Mouse (Mus musculus) megakaryocyte, adult 5-6 weeks (primary cell): ENCODE results near the gene Togaram2. TPM values are rescaled to one million over a fixed set of nuclear protein-coding genes. Genes with fewer than 3 reads are reported as not detected.

Experiments used
- ATAC-seq: 2 replicates; pipeline ENCODE4 v1.8.0; 2016; ENCODE audit warnings: mild to moderate bottlenecking, inconsistent platforms; ENCODE audit not compliant: poor library complexity, severe bottlenecking
- total RNA-seq, 2 experiments: library from RNA; stranded (forward) in 1 of 2; stranded (reverse) in 1 of 2; fragments of 153-499, 151-499 nt in 1 of 2; fragments of 221-1000, 200-1000 nt in 1 of 2; gene quantifications; 2 replicates each; pipeline versions ENCODE4 v1.2.3 to v1.2.4; 2015 to 2017

Gene Togaram2
- total RNA-seq, 2 experiments from 2014 or later: not detected

DNA sequence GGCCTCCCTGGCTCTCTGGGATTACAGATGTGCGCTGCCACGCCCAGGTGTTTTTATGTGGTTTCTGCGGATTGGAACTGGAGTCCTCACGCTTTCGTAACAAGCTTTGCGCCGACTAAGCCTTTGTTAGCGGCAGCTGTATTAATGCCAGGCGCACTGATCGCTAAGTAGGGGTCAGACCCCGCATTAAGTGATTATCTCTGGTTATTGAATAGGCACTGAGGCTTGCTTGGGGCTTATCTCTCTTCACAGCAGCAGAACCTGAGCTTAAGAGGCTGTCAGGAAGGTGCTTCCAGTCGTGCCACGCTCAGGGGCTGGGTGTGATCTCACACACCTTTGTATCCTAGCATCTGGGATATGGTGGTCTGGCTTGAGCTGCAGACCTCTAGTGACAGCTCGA lies 8.6 kb downstream of the Togaram2 start:
- no peak for ATAC-seq

DNA sequence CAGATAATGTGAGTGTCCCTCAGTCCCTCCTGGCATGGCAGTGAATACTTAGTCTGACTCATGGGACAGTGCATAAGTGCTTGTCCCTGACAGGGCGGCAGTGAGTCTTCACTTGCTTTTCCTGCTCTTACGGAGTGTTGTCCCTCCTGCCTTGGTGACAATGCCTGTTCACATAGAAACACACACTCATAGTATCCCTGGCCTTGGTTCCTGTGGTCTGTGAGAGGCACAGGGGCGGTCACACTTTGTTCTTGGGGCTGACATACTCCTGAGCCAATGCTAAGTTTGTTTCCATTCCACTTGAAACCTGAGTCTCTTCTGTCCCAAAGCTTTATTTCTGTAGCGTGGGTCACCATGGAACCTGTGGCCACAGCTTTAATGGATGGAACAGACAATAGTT lies 9.3 kb downstream of the Togaram2 start:
- ATAC-seq: no peak

DNA sequence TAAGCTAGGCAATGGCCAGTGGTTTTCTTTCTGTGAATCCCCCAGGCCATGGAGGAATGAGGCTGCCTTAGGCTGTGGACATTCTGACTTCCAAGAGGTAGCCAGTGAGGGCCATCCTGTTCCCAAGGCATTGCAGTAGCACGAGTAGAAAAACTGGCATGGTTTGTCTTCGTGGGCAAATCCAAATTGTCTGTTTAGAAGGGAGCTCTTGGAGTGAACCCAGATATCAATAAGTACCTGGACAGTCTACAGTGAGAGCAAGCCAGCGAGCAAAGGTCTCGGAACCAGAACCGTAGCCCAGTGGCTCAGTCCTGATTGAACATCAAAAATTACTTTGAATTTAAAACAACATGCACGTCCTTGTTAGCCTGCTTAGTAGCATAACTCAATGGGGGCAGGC lies 10.2 kb downstream of the Togaram2 start:
- ATAC-seq: no peak

DNA sequence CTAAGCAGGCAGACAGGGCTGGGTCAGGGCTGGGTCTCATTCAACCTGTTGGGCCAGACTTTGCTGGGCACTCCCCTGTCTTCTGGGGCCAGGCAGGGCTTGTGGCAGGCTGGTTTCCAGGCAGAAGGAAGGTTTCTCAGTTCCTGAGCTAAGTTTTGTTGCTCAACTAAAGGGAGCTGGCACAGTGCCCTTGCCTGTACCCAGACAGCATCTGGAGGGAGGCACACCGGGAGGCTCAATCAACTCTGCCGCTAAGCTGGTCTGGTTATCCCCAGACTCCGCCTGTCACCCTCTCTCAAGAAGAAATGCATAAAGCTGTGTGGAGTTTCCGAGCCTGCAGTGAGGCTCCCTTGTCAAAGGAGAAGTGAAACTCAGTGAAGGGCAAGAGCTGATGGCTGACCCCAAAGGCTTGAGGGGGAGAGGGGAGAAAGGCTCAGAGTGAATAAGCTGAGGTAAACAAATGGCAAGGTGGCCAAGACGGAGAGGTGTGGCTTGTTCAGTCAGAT lies 11.1 kb downstream of the Togaram2 start:
- peak; percentile 80 for ATAC-seq

DNA sequence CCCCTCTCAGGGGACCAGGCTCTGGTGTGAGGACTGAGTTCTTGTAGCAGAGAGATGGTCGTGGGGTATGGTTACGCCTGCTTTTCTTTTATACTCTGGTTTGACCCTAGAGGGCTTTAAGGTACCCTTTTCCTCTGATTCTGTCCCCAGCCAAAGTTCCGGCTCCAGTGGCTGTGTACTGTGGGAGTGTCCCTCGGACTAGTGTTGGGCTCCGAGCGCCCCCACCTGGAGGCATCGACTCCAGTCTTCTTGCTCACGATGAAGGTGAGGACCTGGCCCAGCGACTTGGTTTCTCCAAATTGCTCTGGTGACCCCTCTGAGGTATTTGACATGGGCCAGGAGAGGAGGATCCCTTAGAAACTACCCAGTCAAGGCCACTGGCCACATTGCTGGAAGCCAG lies 14.4 kb downstream of the Togaram2 start:
- ATAC-seq: no peak

DNA sequence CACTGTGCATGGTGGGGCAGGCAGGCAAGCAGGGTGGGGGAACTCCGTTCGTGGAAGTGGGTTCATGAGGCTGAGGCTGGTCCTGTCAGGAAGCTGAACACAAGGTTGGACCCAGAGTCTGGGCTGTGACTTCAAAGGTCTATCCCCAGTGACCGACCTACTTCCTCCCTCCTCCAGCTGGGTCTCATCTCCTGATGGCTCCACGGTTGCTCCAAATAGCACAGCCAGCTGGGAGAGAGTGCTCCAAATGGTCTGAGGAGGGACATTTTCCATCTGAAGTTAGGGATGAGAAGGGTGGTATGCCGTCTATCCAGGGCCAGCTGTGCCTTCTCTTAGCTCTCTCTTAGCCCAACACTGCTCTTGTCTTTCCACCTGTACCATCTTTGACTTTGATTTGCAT lies 16.8 kb downstream of the Togaram2 start:
- ATAC-seq: no peak

DNA sequence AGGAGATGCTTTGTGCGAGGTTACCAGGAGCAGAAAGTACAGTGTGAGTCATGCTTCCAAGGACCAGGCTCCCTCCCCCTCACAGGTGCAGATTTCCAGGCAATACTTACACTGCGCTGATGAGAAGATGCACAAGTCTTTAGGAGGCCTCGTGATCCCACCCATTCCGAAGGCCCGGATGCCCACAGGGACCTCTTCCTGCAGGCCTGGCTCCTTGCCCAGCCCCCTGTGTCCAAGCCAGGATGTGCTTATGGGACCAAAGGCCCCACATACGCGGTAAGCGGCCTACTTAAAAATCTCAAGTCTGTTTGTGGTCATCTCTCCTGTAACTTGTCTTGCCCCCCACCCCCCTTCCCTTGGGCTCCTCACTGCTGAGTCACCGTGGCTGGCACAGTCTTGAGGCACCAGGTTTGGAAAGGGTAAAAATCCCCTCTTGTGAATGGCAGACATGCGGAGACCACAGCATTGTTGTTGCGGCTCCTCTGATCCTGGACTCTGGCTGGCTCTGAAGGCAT lies 18.4 kb downstream of the Togaram2 start:
- ATAC-seq: no peak

DNA sequence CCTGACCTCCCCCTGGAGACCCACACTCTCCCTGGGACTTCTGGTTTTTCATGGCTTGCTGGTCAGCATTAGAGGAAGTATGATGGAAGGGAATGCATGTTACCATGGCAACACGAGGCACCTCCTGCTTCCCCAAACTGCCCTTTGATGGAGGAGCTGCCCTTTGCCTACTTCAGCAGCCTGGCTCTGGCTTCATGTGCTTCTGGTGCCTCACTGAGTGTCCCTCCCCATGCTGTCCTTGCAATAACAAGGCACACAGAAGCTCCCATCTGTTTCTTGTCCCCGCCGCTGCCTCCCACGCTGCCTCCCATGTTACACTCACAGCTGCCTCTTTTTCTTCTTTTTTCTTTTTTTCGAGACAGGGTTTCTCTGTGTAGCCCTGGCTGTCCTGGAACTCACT lies 20.3 kb downstream of the Togaram2 start:
- ATAC-seq: peak; percentile 54; the same call in 1 of the 2 replicates

DNA sequence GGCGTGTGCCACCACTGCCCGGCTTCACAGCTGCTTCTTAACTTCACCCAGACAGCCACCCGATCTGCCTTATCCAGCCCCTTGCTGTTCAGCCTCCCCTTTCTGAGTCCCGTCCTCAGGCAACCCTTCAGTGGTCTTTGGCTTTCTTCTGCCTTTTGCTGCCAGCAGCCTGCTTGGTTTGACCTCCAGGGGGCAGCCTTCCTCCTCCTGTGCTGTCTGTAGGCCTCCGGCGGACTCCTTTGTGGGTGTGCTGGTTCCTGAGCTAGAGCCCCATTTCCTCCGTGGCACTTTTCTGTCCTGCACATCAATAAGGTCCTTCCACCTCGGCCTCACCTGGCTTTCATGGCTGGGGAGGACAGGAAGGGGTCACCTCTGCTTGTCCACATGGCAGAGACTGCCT lies 20.7 kb downstream of the Togaram2 start:
- no peak for ATAC-seq

DNA sequence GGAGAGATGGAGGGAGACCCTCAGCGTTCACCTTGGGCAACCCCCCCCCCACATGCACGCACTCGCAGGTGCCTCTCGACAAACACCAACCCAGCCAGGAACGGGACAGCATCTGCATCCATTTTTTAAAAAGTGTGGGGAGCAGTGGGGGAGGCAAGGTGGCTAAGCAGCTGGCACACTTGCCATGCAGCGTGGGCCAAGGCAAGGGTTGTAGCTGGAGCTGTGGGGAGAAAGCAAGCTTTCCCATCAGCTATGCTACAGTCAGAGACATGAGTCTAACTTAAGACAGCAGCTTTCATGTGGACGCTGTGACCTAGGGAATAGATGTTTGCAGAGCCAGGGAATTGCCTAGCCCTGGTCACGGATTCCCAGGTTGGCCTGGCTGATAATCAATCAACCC lies 22.1 kb downstream of the Togaram2 start:
- ATAC-seq: no peak

DNA sequence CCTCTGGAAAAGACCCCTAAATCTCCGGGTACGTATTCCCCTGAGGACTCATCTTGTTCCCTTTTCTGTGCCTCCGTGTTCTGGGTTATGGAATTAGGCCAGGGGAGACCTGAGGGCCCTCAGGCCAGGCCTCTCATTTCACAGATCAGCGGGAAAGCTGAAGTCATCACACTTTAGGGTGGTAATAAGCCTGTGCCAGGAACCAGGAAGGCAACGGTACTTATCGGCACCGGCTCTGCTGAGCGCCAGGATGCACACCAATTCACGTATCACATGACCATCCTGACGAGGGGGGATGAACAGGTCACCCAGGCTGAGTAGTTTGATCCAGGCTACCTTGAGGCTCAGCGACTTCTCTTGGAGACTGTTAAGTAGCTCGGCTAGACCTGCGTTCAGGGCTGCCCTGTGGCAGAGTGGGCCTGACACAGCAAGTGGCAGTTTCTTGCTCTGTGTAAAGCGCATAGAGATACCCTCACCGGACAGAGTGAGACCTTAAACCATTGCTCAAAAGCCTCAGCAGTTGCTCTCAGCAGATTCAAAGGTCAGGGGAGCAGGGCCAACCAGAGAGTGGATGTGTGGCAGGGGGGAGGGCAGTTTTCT lies 22.8 kb downstream of the Togaram2 start:
- no peak for ATAC-seq

DNA sequence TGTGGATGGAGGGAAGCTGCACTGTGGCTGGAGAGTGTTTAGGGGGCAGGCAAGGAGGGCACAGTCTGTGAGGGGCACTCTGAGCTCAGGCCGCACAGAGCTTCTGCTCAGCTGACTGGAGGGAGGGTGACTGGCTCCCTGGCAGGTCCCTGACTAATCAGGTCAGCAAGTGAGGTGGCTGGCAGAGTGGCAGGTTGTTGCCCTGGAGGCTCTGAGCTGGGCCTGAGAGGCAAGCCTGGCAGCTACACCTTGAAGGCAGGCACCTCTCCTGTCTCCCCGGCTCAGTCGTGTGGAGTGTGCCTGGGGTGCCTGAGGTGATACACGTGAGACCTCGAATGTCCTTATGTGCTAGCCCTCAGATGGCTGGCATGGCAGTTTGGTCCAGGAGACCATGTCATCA lies 23.3 kb downstream of the Togaram2 start:
- no peak for ATAC-seq

DNA sequence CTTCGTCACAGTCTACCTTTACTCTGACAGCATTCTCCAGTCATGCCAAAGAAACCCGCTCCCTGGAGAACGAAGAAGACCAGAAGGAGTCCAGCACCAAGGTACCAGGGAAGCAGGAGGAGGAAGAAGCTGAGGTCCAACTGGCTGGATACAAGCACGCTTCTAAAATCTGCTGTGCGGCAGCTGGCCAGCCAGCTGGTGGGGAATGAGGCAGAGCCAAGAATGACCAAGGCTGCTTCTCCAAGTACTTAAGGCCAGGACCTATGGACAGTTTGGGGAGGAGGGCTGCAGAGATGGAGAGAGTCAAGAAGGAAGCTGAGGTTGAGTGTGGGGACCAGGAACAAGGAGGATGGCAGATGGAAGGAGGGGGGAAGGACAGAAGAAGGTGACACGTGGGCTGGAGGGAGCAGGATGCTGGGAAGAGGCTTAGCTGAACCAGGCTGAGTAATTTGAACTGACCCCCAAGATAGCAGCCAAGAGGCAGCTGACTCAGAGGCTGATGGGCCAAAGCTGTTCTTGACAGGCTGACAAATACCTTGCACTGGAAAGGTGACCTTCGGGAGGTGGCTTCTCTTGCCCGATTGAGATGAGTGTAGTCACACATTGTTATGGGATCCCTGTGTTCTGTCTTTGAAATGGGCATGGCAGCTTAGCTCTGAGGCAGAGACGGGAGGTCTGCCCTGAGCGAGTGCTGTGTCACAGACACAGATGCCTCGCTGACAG lies 25.0 kb downstream of the Togaram2 start:
- ATAC-seq: no peak

DNA sequence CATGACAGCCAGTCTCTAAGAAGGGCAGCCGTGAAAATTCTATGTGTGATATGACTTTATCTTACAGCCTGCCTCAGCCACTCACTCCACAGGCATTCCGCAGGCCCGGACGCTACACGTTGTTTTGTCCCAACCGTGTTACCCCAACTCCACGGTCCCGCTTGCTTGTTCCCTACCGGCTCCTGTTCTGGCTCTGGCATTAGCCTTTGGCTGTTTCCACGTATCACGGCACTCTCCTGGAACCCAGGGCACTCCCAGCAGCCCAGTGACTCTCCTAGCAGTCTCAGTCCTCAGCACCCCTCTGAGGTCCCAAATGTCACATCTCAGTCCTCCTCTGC lies 25.5 kb downstream of the Togaram2 start:
- ATAC-seq: no peak

DNA sequence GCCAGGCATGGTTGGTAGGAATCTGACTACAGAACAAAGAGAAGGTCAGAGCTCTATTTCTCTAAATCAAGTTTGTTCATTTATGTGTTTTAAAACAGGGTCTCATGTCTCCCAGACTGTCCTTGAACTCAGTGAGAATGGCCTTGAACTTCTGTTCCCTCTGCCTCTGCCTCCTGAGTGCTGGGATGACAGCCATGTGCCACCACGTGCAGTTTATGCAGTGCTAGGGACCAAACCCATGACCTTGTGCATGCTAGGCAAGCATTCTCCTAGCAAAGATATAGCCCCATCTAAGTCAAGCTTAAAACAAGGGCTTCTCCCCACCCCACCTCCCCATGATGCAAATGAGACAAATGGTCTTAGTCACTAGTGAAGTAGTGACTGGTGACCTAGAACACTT lies 32.1 kb downstream of the Togaram2 start:
- ATAC-seq: no peak

DNA sequence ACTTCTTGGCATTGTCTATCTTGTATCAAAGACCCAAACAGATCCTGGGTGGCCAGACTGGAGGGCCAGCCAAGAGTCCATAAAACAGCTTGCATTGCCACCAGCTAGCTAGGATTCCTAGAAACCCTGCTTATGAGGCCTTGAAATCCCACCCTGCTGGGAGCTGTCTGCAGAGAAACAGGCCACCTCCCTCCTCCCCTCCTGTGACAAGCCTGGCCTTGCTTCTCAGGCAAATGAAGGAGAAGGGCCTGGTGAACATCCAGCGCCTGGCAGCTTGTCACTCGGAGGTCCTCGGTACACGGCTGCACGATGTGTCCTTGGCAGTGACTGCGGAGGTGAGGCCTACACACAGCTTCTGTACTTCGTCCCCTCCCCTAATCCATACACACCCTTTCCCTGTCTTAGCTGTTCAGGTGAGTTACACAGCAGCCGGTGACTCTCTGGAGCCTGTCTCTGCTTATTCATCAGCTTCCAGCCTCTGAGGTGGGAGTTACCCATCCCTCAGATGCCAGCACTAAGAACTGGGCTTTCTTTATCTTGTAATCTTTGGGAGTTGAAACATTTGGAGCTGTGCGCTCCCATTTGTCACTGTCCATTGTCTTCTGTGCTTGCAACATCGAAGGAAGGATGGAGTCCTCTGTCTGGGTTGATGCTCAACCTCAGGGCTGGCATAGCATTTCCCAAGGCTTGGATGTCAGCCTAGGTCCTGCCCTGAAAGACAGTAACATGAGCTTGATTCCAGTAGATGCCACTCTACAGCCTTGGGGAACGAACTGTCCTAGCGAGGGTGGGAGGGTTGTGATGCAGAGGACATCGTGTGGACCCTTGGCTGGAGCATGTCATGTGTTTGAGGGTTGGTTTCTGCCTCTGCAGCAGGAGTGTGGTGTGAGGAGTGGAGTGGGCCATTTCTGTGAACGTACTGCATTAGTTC lies 32.8 kb downstream of the Togaram2 start:
- ATAC-seq: peak; percentile 21; the same call in 1 of the 2 replicates

DNA sequence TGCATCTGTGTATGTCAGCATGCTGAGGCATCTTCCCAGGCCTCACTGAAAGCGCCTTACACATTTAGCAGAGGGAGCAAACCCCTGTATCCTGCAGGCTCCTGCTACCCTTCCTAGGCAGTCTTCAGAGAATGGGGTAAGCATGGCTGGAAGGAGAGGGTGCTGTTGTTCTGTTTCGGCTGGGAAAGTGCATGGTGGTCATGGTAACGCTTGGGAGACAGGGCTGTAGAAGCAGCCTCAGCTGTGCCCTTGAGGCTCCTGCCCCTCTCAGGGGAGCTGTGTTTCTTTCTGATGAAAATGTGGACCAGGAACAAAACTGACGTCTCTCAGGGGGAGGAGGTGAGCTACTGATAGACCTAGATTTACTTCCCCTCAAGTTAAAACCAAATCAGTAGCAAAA lies 34.7 kb downstream of the Togaram2 start:
- no peak for ATAC-seq

DNA sequence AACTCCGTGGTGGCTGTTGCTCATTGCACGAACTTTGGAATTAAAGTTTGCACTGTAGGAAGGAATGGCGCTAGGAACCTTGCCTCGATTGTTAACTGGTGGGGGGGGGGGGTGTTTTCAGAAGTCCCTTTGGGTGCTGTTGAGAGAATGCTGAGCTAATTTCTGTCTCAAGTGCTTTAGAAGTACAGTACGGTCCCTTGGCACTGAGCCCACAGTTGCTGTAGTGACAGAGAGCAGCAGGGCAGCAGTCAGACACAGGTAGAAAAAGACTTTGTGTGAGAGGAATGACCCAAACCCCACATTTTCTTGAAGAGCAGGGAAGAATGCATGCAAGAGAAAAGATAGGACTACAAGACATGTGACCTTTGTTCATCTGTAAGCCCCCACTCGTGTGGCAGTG lies 39.2 kb downstream of the Togaram2 start:
- no peak for ATAC-seq

DNA sequence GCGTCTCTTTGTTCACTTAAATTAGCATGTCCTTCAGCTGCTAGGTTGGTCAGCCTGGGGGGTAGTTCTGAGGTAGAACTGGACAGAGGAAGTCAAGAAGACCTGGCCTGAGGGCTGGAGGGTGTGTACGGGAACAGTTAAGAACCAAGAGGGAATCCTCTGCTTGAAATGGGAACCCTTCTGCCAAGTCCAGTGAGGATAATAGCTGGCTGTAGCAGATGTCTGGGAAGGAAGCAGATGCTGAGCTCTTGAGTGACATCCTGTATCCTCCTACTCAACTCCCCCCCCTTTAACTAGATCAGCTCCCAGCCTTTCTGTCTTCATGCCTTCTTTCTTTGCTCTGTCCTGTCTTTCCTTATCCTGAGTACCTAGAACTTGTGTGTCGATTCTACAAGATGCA lies 42.0 kb downstream of the Togaram2 start:
- ATAC-seq: no peak

DNA sequence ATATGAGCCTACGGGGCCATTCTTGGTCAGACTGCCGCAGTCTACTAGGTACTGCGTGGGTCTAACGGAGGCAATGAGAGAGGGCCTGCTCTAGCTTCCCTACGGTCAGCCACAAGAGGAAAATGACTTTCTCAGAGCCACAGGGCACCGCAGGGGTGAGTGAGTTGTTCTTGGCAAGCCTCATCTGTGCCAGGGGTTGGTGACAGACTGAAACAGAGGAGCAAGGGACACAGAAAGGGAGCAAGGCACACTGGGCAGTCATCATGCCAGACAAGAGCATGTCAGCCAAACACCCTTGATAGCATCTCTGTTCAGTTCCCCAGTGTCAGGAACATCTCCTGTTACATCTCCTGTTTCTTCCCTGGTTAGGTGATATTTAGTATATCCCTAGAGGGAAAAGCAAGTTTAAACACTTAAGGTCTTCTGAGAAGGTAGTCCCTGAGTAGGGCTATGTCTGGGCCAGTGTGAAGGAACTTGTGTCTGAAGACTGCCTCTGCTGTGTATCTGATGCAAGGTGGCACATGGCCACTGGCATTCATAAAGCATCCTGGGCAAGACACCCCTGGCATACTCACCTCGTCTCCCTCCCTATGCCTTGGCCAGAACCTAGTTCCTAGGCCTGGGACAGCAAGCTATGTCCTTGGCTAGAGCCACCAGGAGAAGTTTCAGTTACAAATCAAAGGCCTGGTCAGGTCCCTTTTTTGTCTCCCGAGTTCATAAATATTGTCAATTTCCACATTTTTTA lies 45.0 kb downstream of the Togaram2 start:
- ATAC-seq: no peak

DNA sequence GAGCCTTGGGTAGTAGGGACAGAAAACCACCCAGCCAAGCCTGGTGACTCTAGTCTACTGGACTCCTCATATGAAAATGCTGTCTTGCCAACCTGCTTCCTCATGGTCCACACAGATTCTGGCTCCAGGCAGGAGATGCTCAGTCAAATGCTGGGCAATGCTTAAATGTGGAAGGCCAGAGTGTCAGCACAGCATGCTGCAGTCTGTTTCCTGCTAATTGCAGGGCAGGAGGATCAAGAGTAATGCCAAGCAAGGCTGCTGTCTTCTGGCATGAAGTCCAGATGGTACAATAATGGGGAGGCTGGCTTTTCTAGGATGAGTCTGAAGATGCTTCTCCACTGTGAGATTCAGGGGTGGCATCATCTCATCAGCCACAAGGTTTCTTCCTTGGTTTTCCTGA lies 47.4 kb downstream of the Togaram2 start:
- ATAC-seq: no peak
